Mouse (Mus musculus): ENCODE results near the gene Tcf15. TPM values are rescaled to one million over a fixed set of nuclear protein-coding genes. Genes with fewer than 3 reads are reported as not detected.

The Tcf15 gene
- total and polyA plus RNA-seq, 3 experiments = not detected

GRCm38 (mm10) chr2:152128597-152128996, 14.8 kb upstream of the Tcf15 start:
- in situ Hi-C loops (cut with MboI; ENCODE audit: low pct_ligation_motif_present, low pct_unique_long_range_greater_than_20kb, low sequenced_read_pairs) = no loop called here
- Histone ChIP-seq H3K79me2 (replicated peaks; ENCODE audit: control insufficient read depth, extremely low read depth, insufficient read depth, poor library complexity, severe bottlenecking) (no peaks in the 10 kb centered on the region), H3K9me3 (replicated peaks; ENCODE audit: low read length) (no peaks in the 10 kb centered on the region), H3K36me3 (replicated peaks in 1 of 2; ENCODE audit: control insufficient read depth in 1 of 2, insufficient read depth in 1 of 2, low read length in 1 of 2) (no peaks in the 10 kb centered on the region), H3K27me3 (replicated peaks) (peaks cover 76% of the 10 kb centered on the region), H3K4me1 (ENCODE audit: control insufficient read depth in 1 of 2, insufficient read depth in 2 of 2) (no peaks in the 10 kb centered on the region), H3K4me2 (ENCODE audit: insufficient read depth, low read depth, poor library complexity, severe bottlenecking) (no peak overlapping the region), H3K27ac (ENCODE audit: insufficient read depth, low read depth) (no peak overlapping the region), H3K4me3 (replicated peaks in 1 of 3; ENCODE audit: low read depth in 2 of 3, low read length in 2 of 3, poor library complexity in 1 of 3) (no peak overlapping the region), H3K9ac (ENCODE audit: insufficient read depth, low read depth) (no peak overlapping the region)
- DNase-seq (ENCODE audit: extremely low read depth) = no peak
- dilution Hi-C loops (cut with MboI; ENCODE audit: extremely low pct_ligation_motif_present, extremely low pct_unique_long_range_greater_than_20kb, low sequenced_read_pairs) = no loop called here
- TF ChIP-seq SIN3A (IDR thresholded peaks at IDR 0.05; ENCODE audit: low read length) (no peak), JUND (conservative IDR thresholded peaks at IDR 0.05; ENCODE audit: low read depth, low read length) (no peak), TCF12 (IDR thresholded peaks at IDR 0.05; ENCODE audit: low read depth, low read length) (no peak), MYC (IDR thresholded peaks at IDR 0.05; ENCODE audit: low read depth, low read length) (no peak), GABPA (IDR thresholded peaks at IDR 0.05; ENCODE audit: insufficient replicate concordance, low read depth, low read length) (no peak), USF2 (conservative IDR thresholded peaks at IDR 0.05; ENCODE audit: low read depth, low read length) (no peak), IRF4 (IDR thresholded peaks at IDR 0.05; ENCODE audit: low read depth, low read length) (no peak), CTCF (conservative IDR thresholded peaks at IDR 0.05 in 1 of 2, IDR thresholded peaks at IDR 0.05 in 1 of 2; ENCODE audit: low read depth in 2 of 2, low read length in 2 of 2) (peak in 1 of 2 experiments; percentile 46; a peak in 2 of 4 replicates), ZC3H11A (IDR thresholded peaks at IDR 0.05; ENCODE audit: low read depth, low read length) (no peak), SMC3 (IDR thresholded peaks at IDR 0.05; ENCODE audit: low read depth, low read length) (peak; percentile 41), CHD2 (IDR thresholded peaks at IDR 0.05; ENCODE audit: low read length) (no peak), USF1 (IDR thresholded peaks at IDR 0.05; ENCODE audit: low read depth, low read length) (no peak), JUN (IDR thresholded peaks at IDR 0.05; ENCODE audit: insufficient read depth, low read depth, low read length) (no peak), BHLHE40 (IDR thresholded peaks at IDR 0.05; ENCODE audit: low read depth, low read length) (no peak), UBTF (IDR thresholded peaks at IDR 0.05; ENCODE audit: low read depth, low read length) (no peak), RAD21 (IDR thresholded peaks at IDR 0.05; ENCODE audit: low read depth, low read length) (peak; percentile 9), NRF1 (IDR thresholded peaks at IDR 0.05; ENCODE audit: low read depth, low read length) (no peak), HCFC1 (IDR thresholded peaks at IDR 0.05; ENCODE audit: low read depth, low read length) (no peak), ZMIZ1 (IDR thresholded peaks at IDR 0.05; ENCODE audit: low read depth, low read length) (no peak)

- H3K27me3 ChIP-seq (replicated peaks) = peaks cover 77% of the 10 kb centered on the region
- no peak overlapping the region for H3K9ac ChIP-seq (ENCODE audit: insufficient read depth, low read depth)
- dilution Hi-C loops (cut with MboI; ENCODE audit: extremely low pct_ligation_motif_present, extremely low pct_unique_long_range_greater_than_20kb, low sequenced_read_pairs) = no loop called here
- H3K27ac ChIP-seq (ENCODE audit: insufficient read depth, low read depth) = no peak overlapping the region
- no peak for DNase-seq (ENCODE audit: extremely low read depth)
- no peaks in the 10 kb centered on the region for H3K4me1 ChIP-seq (ENCODE audit: control insufficient read depth in 1 of 2, insufficient read depth in 2 of 2)
- H3K4me2 ChIP-seq (ENCODE audit: insufficient read depth, low read depth, poor library complexity, severe bottlenecking) = no peak overlapping the region
- in situ Hi-C loops (cut with MboI; ENCODE audit: low pct_ligation_motif_present, low pct_unique_long_range_greater_than_20kb, low sequenced_read_pairs) = no loop called here
- TF ChIP-seq POLR2A (IDR thresholded peaks at IDR 0.05; ENCODE audit: low read depth, low read length) = no peak
- TF ChIP-seq MAX (IDR thresholded peaks at IDR 0.05; ENCODE audit: low read length) = no peak
- no peak for TF ChIP-seq MXI1 (IDR thresholded peaks at IDR 0.05; ENCODE audit: low read depth, low read length)
- no peak for TF ChIP-seq KAT2A (IDR thresholded peaks at IDR 0.05; ENCODE audit: insufficient replicate concordance, low read length)
- H3K36me3 ChIP-seq (replicated peaks in 1 of 2; ENCODE audit: control insufficient read depth in 1 of 2, insufficient read depth in 1 of 2, low read length in 1 of 2) = no peaks in the 10 kb centered on the region
- H3K4me3 ChIP-seq (replicated peaks in 1 of 3; ENCODE audit: low read depth in 2 of 3, low read length in 2 of 3, poor library complexity in 1 of 3) = no peak overlapping the region
- no peaks in the 10 kb centered on the region for H3K9me3 ChIP-seq (replicated peaks; ENCODE audit: low read length)
- H3K79me2 ChIP-seq (replicated peaks; ENCODE audit: control insufficient read depth, extremely low read depth, insufficient read depth, poor library complexity, severe bottlenecking) = no peaks in the 10 kb centered on the region
Observed at GRCm38 (mm10) chr2:152129778-152130177, 13.6 kb upstream of the Tcf15 start.
